Mouse (Mus musculus): Measurements from ENCODE around the gene H2-Ob.

The H2-Ob gene

GRCm38 (mm10) chr17:34238706-34239105, at the start of gene H2-Ob:
Gene H2-Ob (plus strand): TSS chr17:34238903.
- no peak for DNase-seq (ENCODE audit: extremely low spot score)

DNA sequence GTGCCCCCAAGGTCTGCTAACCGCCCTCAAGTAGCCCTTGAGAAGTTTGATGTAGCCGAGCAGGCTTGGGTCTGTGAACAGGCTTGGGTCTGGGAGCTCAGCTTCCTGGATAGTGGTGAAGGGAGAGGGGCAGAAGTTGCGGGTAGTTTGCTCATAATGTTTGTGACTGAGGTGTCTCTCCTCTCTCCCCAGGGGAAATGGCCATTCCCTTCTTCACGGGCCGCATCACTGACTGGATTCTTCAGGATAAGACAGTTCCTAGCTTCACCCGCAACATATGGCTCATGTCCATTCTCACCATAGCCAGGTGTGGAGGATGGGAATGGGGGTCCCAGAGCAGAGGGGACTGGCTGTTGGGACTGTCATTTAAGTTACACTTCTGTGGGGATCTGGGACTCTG, 49.7 kb upstream of the H2-Ob start:
- no peak for DNase-seq (ENCODE audit: extremely low spot score)

GRCm38 (mm10) chr17:34192852-34193251, 45.9 kb upstream of the H2-Ob start:
- no peak for DNase-seq (ENCODE audit: extremely low spot score)

DNA sequence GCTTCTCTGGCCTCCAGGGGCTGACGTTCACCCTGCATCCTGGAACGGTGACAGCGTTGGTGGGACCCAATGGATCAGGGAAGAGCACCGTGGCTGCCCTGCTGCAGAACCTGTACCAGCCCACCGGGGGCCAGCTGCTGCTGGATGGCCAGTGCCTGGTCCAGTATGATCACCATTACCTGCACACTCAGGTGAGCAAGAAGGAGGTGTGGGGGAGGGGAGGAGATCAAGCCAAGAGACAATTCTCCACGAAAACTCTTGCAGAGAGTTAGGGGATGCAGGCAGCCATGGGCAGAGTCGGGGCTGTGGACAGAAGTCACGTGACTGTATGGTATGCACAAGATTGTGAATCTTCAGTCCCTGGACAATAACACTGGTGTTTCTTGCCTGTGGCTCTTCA, 45.2 kb upstream of the H2-Ob start:
- DNase-seq (ENCODE audit: extremely low spot score): no peak

DNA sequence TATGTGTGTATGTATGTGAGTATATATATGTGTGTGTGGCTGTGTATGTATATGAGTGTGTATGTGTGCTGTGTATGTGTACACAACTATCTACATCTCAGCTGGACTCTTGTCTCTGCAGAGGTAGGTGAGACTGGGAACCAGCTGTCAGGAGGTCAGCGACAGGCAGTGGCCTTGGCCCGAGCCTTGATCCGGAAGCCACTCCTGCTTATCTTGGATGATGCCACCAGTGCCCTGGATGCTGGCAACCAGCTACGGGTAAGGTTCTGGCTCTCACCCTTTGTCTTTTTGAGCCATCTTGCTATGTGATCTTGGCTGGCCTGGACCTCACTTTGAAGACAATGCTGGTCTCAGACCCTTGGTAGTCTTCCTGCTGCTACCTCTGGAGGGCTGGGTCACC, 44.0 kb upstream of the H2-Ob start:
- no peak for DNase-seq (ENCODE audit: extremely low spot score)

GRCm38 (mm10) chr17:34196491-34196890, 42.2 kb upstream of the H2-Ob start:
- no peak for DNase-seq (ENCODE audit: extremely low spot score)

- peak; percentile 83 for DNase-seq (ENCODE audit: extremely low spot score)
Observed at GRCm38 (mm10) chr17:34196941-34197894, 41.5 kb upstream of the H2-Ob start, which contains the start of gene Psmb8. Gene Psmb8 (plus strand): TSS chr17:34197721.

DNA sequence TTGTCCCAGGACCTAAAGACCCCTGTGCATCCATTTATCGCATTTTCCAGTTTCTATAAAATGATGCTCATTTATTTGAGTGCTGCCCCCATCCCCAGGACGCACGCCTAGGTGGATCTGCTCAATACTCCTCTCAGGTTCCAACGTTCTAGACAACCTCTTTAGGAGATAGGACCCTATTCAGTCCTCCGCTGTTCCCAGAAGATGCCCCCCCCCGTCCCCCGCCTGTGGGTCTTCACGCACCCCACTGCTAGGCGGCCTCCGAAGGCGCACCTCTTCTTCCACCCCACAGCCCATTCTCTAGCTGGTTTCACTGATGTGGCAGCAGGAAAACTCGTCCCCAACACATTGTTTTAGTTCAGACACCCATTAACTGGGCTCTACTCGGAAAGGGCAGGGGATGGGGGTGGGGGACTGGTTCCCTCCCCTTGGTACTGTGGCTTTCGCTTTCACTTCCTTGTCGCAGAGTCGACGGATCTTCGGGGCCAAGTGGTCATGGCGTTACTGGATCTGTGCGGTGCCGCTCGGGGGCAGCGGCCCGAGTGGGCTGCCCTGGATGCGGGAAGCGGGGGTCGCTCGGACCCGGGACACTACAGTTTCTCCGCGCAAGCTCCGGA, 40.7 kb upstream of the H2-Ob start:
- no peak for DNase-seq (ENCODE audit: extremely low spot score)

- DNase-seq (ENCODE audit: extremely low spot score): no peak
Observed at GRCm38 (mm10) chr17:34198521-34198912, 40.2 kb upstream of the H2-Ob start.

DNA sequence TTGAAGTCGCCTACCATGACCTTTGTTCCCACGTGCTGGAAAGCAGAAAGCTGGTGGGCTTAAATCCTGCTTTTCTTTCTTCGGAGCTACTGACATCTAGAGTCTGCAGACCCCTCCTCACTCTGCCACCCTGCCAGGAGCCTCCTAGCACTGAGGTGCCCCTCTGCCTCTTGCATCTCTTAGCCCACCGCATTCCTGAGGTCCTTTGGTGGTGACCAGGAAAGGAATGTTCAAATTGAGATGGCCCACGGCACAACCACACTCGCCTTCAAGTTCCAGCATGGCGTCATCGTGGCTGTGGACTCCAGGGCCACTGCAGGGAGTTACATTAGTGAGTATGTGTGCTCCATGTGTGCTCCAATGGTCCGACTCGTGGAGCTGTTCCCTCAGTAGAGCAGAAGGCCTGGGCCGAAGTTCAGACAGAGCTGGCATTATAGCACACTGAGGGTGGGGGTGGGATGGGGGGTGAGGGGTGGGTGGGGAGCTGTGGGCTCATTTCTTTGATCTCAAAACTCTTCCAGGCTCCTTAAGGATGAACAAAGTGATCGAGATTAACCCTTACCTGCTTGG, 39.6 kb upstream of the H2-Ob start:
- DNase-seq (ENCODE audit: extremely low spot score): no peak

DNA sequence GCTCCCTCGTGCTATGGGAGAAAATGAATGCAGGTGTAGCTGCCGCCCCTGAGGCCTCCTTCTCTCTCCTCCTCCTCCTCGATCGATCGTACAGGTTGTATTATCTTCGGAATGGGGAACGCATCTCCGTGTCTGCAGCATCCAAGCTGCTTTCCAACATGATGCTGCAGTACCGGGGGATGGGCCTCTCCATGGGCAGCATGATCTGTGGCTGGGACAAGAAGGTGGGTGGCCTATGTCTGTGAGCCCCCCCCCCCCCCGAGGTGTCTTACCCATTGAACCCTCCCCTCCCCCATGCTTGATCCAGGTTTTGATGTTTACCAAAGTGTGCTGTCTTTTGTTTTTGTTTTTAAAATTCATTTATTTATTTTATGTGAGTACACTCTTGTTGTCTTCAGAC, 38.7 kb upstream of the H2-Ob start:
- DNase-seq (ENCODE audit: extremely low spot score): no peak

DNA sequence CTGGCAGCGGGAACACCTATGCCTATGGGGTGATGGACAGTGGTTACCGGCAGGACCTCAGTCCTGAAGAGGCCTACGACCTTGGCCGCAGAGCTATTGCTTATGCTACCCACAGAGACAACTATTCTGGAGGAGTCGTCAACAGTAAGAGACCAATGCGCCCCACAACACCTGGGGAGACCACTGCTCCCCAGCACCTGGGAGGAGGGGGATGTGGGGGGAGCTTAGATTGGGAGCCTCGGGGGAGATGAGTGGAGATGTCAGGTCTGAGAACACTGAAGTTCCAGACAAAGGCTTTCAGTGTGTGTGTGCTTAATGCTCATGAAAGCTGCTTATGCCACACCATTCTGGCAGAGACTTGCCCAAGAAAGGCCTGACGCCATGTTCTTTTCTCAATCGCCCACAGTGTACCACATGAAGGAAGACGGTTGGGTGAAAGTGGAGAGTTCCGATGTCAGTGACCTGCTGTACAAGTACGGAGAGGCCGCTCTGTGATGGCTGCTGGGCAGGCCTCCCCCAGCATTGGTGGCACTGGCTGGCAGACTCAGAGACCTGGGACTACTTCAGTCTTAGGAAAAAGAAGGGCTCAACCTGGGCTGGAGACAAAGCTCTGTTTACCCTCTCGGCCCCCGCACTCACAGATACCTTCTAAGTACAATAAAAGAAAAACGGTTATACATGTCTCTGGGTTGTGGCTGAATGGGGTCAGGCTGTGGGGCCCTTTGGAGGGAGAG, 37.8 kb upstream of the H2-Ob start:
- DNase-seq (ENCODE audit: extremely low spot score): no peak

GRCm38 (mm10) chr17:34201506-34202055, 37.1 kb upstream of the H2-Ob start:
- DNase-seq (ENCODE audit: extremely low spot score): no peak

- DNase-seq (ENCODE audit: extremely low spot score): no peak
Observed at GRCm38 (mm10) chr17:34202760-34203442, 35.8 kb upstream of the H2-Ob start.

GRCm38 (mm10) chr17:34203444-34203843, 35.3 kb upstream of the H2-Ob start, which contains the start of gene Tap2:
Gene Tap2 (plus strand): TSS chr17:34203527.
- DNase-seq (ENCODE audit: extremely low spot score): no peak

- DNase-seq (ENCODE audit: extremely low spot score): peak; percentile 70
Observed at GRCm38 (mm10) chr17:34204303-34205010, 34.2 kb upstream of the H2-Ob start.

DNA sequence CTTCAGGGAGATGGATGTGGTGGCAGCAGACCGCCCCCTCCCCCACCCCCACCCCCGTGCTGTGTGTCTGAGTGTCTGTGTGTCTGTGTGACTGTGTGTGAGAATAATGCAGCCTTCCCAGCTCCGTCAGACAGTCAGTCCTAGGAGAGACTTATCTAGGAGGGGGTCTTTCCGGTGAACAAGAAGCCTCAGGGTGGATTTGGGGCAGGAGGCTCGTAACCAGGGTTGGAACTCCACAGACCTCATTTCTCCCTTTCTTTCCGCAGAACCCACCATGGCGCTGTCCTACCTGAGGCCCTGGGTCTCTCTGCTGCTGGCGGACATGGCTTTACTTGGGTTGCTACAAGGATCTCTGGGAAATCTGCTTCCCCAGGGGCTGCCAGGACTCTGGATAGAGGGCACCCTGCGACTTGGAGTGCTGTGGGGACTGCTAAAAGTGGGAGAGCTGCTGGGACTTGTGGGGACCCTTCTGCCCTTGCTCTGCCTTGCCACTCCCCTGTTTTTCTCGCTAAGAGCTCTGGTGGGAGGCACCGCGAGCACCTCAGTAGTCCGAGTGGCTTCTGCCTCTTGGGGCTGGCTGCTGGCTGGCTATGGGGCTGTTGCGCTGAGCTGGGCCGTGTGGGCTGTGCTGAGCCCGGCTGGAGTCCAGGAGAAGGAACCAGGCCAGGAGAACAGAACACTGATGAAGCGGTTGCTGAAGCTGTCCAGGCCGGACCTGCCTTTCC, 33.5 kb upstream of the H2-Ob start:
- DNase-seq (ENCODE audit: extremely low spot score): no peak

DNA sequence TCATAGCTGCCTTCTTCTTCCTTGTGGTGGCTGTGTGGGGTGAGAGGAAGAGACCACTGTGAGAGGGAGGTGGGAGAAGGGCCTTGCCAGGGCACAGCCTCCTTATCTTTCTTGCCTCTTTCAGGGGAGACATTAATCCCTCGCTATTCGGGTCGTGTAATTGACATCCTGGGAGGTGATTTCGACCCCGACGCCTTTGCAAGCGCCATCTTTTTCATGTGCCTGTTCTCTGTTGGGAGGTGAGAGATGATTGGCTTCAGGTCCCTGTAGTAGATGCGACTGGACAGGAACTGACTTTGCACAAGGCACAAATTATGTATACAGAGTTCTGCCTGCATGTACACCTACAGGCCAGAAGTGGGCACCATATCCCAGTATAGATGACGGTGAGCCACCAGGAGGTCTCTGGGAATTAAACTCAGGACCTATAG, 32.9 kb upstream of the H2-Ob start:
- no peak for DNase-seq (ENCODE audit: extremely low spot score)

DNA sequence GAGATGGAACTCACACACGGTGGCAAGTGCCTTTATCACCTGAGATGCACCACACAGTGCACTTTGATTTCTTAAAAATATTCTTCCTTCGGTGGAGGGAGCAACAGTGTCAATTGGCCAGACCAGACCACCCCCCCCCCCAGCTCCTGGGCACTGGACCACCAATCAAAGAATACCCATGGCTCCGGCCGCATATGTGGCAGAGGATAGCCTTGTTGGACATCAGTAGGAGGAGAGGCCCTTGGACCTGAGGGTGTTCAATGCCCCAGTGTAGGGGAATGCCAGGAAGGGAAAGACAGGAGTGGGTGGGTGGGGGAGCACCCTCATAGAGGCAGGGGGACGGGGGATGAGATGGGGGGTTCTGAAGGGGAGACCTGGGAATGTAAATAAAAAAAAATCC, 32.0 kb upstream of the H2-Ob start:
- DNase-seq (ENCODE audit: extremely low spot score): no peak

- DNase-seq (ENCODE audit: extremely low spot score): no peak
Observed at GRCm38 (mm10) chr17:34207456-34207855, 31.2 kb upstream of the H2-Ob start.

All from embryo, embryonic 9.5 days (tissue).